21 mouse cellular contexts compared by ENCODE assay signal in genomic region chr8:36018993-36019753, GRCm38 (mm10).
DNase-seq lines count a peak whose midpoint lies in the region; ATAC-seq and TF ChIP-seq lines count a peak whose summit lies in the region.
"Had no signal": no experiment of that assay in that cellular context is flagged by ENCODE, and none has a peak within 500 bp of the region (broad histone marks: within the 10 kb centered on the region; RNA-seq: fewer than 3 reads in every experiment).

No protein-coding gene starts in this region.

- DNase-seq in splenic B cell, adult 2 months (ENCODE audit: low read depth, low spot score) = peak; percentile 34
- no peak for DNase-seq in stomach, postnatal 0 days (ENCODE audit: low spot score)
- DNase-seq: adrenal gland, postnatal 14 days; cerebellum, adult 9-10 months; kidney, adult 2 months; layer of hippocampus, postnatal 36 days; lung, adult 2 months; lung, postnatal 14 days; midbrain, embryonic 14.5 days had no signal

- ATAC-seq in hindbrain, embryonic 13.5 days (ENCODE audit: low FRiP score) = no peak
- no peak for ATAC-seq in hindbrain, embryonic 12.5 days (ENCODE audit: low FRiP score)
- peak; percentile 46 for ATAC-seq in CD4-positive, CD25-positive, alpha-beta regulatory T cell, adult 4 months
- peak; percentile 82 to 92 for ATAC-seq in hematopoietic stem cell, adult 5-6 weeks (replicated peaks in 1 of 2; ENCODE audit: insufficient read depth in 1 of 2, low FRiP score in 2 of 2, low TSS enrichment in 1 of 2, low read depth in 1 of 2, poor library complexity in 2 of 2, severe bottlenecking in 2 of 2)
- ATAC-seq in stomach, postnatal 0 days (ENCODE audit: low FRiP score, low TSS enrichment) = no peak
- ATAC-seq in inflammation-experienced regulatory T-cells, adult 6 months = no peak
- ATAC-seq: liver, embryonic 12.5 days had no signal

- H3K27me3 ChIP-seq in hindbrain, embryonic 13.5 days = no peaks in the 10 kb centered on the region; the same call in 1 of the 2 replicates
- no peaks in the 10 kb centered on the region for H3K27me3 ChIP-seq in hindbrain, embryonic 12.5 days
- no peaks in the 10 kb centered on the region for H3K27me3 ChIP-seq in splenic B cell, adult 2 months (ENCODE audit: control insufficient read depth, insufficient read depth, low read length, poor library complexity, severe bottlenecking)
- no peaks in the 10 kb centered on the region for H3K27me3 ChIP-seq in stomach, postnatal 0 days (ENCODE audit: control insufficient read depth, insufficient read depth, low read length)
- H3K27me3 ChIP-seq: limb, embryonic 13.5 days; neural tube, embryonic 13.5 days had no signal

- H3K36me3 ChIP-seq in hindbrain, embryonic 13.5 days = no peaks in the 10 kb centered on the region
- H3K36me3 ChIP-seq in hindbrain, embryonic 12.5 days = no peaks in the 10 kb centered on the region
- no peaks in the 10 kb centered on the region for H3K36me3 ChIP-seq in splenic B cell, adult 2 months (ENCODE audit: control insufficient read depth, insufficient read depth, low read length, poor library complexity, severe bottlenecking)
- H3K36me3 ChIP-seq in stomach, postnatal 0 days (ENCODE audit: control insufficient read depth, insufficient read depth, low read length) = no peaks in the 10 kb centered on the region
- H3K36me3 ChIP-seq: forebrain, embryonic 10.5 days; limb, embryonic 13.5 days; liver, embryonic 12.5 days; neural tube, embryonic 13.5 days had no signal

- no peak overlapping the region for H3K4me3 ChIP-seq in hindbrain, embryonic 13.5 days
- no peak overlapping the region for H3K4me3 ChIP-seq in hindbrain, embryonic 12.5 days
- no peak overlapping the region for H3K4me3 ChIP-seq in stomach, postnatal 0 days (ENCODE audit: low read depth, low read length)
- H3K4me3 ChIP-seq: forebrain, embryonic 10.5 days; limb, embryonic 13.5 days; liver, embryonic 12.5 days; megakaryocyte, embryonic 14.5 days; neural tube, embryonic 13.5 days had no signal

- H3K4me1 ChIP-seq in hindbrain, embryonic 13.5 days (replicated peaks) = peaks cover 40% of the 10 kb centered on the region
- H3K4me1 ChIP-seq in hindbrain, embryonic 12.5 days = peaks cover 14% of the 10 kb centered on the region
- H3K4me1 ChIP-seq in stomach, postnatal 0 days (replicated peaks; ENCODE audit: control insufficient read depth, insufficient read depth) = no peaks in the 10 kb centered on the region
- H3K4me1 ChIP-seq: liver, embryonic 12.5 days had no signal

- no peak for TF ChIP-seq EP300 in stomach, postnatal 0 days (optimal IDR thresholded peaks at IDR 0.05)

- H3K9ac ChIP-seq in hindbrain, embryonic 13.5 days = no peak overlapping the region
- no peak overlapping the region for H3K9ac ChIP-seq in hindbrain, embryonic 12.5 days
- H3K9ac ChIP-seq in stomach, postnatal 0 days (ENCODE audit: low read length) = no peak overlapping the region
- H3K9ac ChIP-seq: limb, embryonic 13.5 days; liver, embryonic 12.5 days; neural tube, embryonic 13.5 days had no signal

- no peak overlapping the region for H3K4me2 ChIP-seq in hindbrain, embryonic 13.5 days
- no peak overlapping the region for H3K4me2 ChIP-seq in hindbrain, embryonic 12.5 days (replicated peaks)
- H3K4me2 ChIP-seq in stomach, postnatal 0 days (replicated peaks; ENCODE audit: low read depth) = no peak overlapping the region
- H3K4me2 ChIP-seq: heart, embryonic 11.5 days; limb, embryonic 13.5 days; liver, embryonic 12.5 days; neural tube, embryonic 13.5 days had no signal

- no peak for TF ChIP-seq CTCF in stomach, postnatal 0 days (IDR thresholded peaks at IDR 0.05; ENCODE audit: low read depth)

- H3K27ac ChIP-seq in hindbrain, embryonic 13.5 days = peak overlapping the region; percentile 30; the same call in 1 of the 2 replicates
- no peak overlapping the region for H3K27ac ChIP-seq in hindbrain, embryonic 12.5 days
- H3K27ac ChIP-seq in stomach, postnatal 0 days (replicated peaks) = no peak overlapping the region
- H3K27ac ChIP-seq: forebrain, embryonic 10.5 days; kidney, postnatal 0 days; limb, embryonic 13.5 days; liver, embryonic 12.5 days; neural tube, embryonic 13.5 days had no signal

- H3K9me3 ChIP-seq in hindbrain, embryonic 13.5 days = no peaks in the 10 kb centered on the region
- H3K9me3 ChIP-seq in hindbrain, embryonic 12.5 days (replicated peaks) = no peaks in the 10 kb centered on the region
- no peaks in the 10 kb centered on the region for H3K9me3 ChIP-seq in stomach, postnatal 0 days (ENCODE audit: control insufficient read depth, low read length)
- H3K9me3 ChIP-seq: forebrain, embryonic 10.5 days; limb, embryonic 13.5 days; liver, embryonic 12.5 days; megakaryocyte, embryonic 14.5 days; neural tube, embryonic 13.5 days had no signal

- WGBS in hindbrain, embryonic 13.5 days = 84% methylated on average over 15 of the region's 15 CpGs
- WGBS in hindbrain, embryonic 12.5 days = 81% methylated on average over 15 of the region's 15 CpGs
- WGBS in stomach, postnatal 0 days = 84% methylated on average over 15 of the region's 15 CpGs

Comparison
In these comparisons a context has a peak if more than half of its experiments do, and no peak if none do; other contexts are left out.
1. ATAC-seq: peak in CD4-positive, CD25-positive, alpha-beta regulatory T cell, adult 4 months (single experiment) and hematopoietic stem cell, adult 5-6 weeks (2 of 2); none in hindbrain, embryonic 13.5 days (single experiment), hindbrain, embryonic 12.5 days (single experiment), stomach, postnatal 0 days (single experiment) and inflammation-experienced regulatory T-cells, adult 6 months (single experiment).